16 mouse cellular contexts compared by ENCODE assay signal in the genomic region with DNA sequence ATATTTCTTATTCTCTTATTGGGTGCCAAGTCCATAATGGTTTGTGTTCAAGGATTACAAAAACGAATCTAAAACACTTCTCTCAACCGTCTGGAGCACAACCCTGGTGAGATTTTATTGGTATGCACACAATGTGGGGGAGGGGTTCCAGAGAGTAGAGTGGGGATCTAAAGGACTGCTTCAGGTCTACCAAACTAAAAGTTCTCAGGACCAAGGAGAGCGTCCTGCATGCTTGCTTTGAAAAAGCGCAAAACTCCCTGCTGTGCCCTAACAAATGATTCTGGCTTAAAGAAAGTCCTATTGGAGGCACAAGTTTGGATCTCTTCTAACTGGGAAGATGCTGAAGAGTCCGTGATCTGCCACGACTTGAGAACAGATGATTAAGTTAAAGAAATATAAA.
DNase-seq lines count a peak whose midpoint lies in the region; ATAC-seq and TF ChIP-seq lines count a peak whose summit lies in the region.
"Had no signal": no experiment of that assay in that cellular context is flagged by ENCODE, and none has a peak within 500 bp of the region (broad histone marks: within the 10 kb centered on the region; RNA-seq: fewer than 3 reads in every experiment).

No protein-coding gene starts in this region.

- no peak for TF ChIP-seq POLR2A in heart, adult 2 months (IDR thresholded peaks at IDR 0.05; ENCODE audit: insufficient read depth, low read depth, low read length)
- TF ChIP-seq POLR2A in limb, embryonic 14.5 days (IDR thresholded peaks at IDR 0.05; ENCODE audit: borderline replicate concordance, extremely low read depth, insufficient read depth, insufficient read length): no peak

- H3K27ac ChIP-seq in heart, postnatal 0 days (ENCODE audit: low read depth): no peak overlapping the region
- no peak overlapping the region for H3K27ac ChIP-seq in heart, adult 2 months
- no peak overlapping the region for H3K27ac ChIP-seq in lung, embryonic 14.5 days (ENCODE audit: low read depth)
- no peak overlapping the region for H3K27ac ChIP-seq in limb, embryonic 14.5 days (replicated peaks; ENCODE audit: low read depth, low read length)
- H3K27ac ChIP-seq: heart, embryonic 10.5 days; hindbrain, embryonic 15.5 days; limb, embryonic 15.5 days; lung, embryonic 15.5 days had no signal

- no peak overlapping the region for H3K9ac ChIP-seq in heart, postnatal 0 days (replicated peaks; ENCODE audit: low read depth, low read length)
- H3K9ac ChIP-seq in heart, adult 2 months (ENCODE audit: low read depth, low read length): no peak overlapping the region
- H3K9ac ChIP-seq in lung, embryonic 14.5 days: no peak overlapping the region
- H3K9ac ChIP-seq in limb, embryonic 14.5 days (ENCODE audit: low read depth, low read length, severe bottlenecking): no peak overlapping the region
- H3K9ac ChIP-seq: hindbrain, embryonic 15.5 days; limb, embryonic 15.5 days; lung, embryonic 15.5 days had no signal

- H3K4me3 ChIP-seq in heart, postnatal 0 days (ENCODE audit: low read depth, low read length): no peak overlapping the region
- H3K4me3 ChIP-seq in heart, adult 2 months: no peak overlapping the region
- no peak overlapping the region for H3K4me3 ChIP-seq in lung, embryonic 14.5 days (ENCODE audit: low read depth, low read length)
- H3K4me3 ChIP-seq in limb, embryonic 14.5 days (replicated peaks; ENCODE audit: low read length): no peak overlapping the region
- H3K4me3 ChIP-seq: heart, embryonic 10.5 days; hindbrain, embryonic 15.5 days; limb, embryonic 15.5 days; lung, embryonic 15.5 days had no signal

- H3K27me3 ChIP-seq in heart, postnatal 0 days (ENCODE audit: control insufficient read depth, insufficient read depth, low read length): no peaks in the 10 kb centered on the region
- H3K27me3 ChIP-seq in heart, adult 2 months (ENCODE audit: control insufficient read depth, insufficient read depth, low read length): no peaks in the 10 kb centered on the region
- H3K27me3 ChIP-seq in lung, embryonic 14.5 days (ENCODE audit: insufficient read depth, low read length): no peaks in the 10 kb centered on the region
- H3K27me3 ChIP-seq in limb, embryonic 14.5 days (ENCODE audit: control insufficient read depth, insufficient read depth, low read length): no peaks in the 10 kb centered on the region
- H3K27me3 ChIP-seq: hindbrain, embryonic 15.5 days; limb, embryonic 15.5 days; lung, embryonic 15.5 days had no signal

- intact Hi-C loops in heart, adult 2 months (cut with DNase I): no loop called here

- no peak for ATAC-seq in heart, postnatal 0 days (ENCODE audit: insufficient read depth, low read depth)
- ATAC-seq in lung, embryonic 14.5 days (ENCODE audit: insufficient read depth): peak; percentile 68; the same call in 1 of the 2 replicates
- ATAC-seq in limb, embryonic 14.5 days (ENCODE audit: low FRiP score, low read depth): peak; percentile 44; the same call in 1 of the 2 replicates
- ATAC-seq: midbrain, embryonic 16.5 days had no signal

- no peak overlapping the region for H3K4me2 ChIP-seq in heart, postnatal 0 days (ENCODE audit: low read depth, low read length)
- no peak overlapping the region for H3K4me2 ChIP-seq in lung, embryonic 14.5 days
- no peak overlapping the region for H3K4me2 ChIP-seq in limb, embryonic 14.5 days (replicated peaks; ENCODE audit: low read depth, low read length, severe bottlenecking)
- H3K4me2 ChIP-seq: hindbrain, embryonic 15.5 days; limb, embryonic 15.5 days; lung, embryonic 15.5 days had no signal

- H3K9me3 ChIP-seq in heart, postnatal 0 days (replicated peaks; ENCODE audit: control insufficient read depth, low read length): no peaks in the 10 kb centered on the region
- H3K9me3 ChIP-seq in lung, embryonic 14.5 days (ENCODE audit: low read depth, low read length): no peaks in the 10 kb centered on the region
- H3K9me3 ChIP-seq in limb, embryonic 14.5 days (ENCODE audit: control insufficient read depth, low read length): no peaks in the 10 kb centered on the region
- H3K9me3 ChIP-seq: heart, embryonic 10.5 days; hindbrain, embryonic 15.5 days; limb, embryonic 15.5 days; lung, embryonic 15.5 days had no signal

- no peaks in the 10 kb centered on the region for H3K4me1 ChIP-seq in heart, postnatal 0 days (ENCODE audit: control insufficient read depth, insufficient read depth)
- H3K4me1 ChIP-seq in heart, adult 2 months (ENCODE audit: control insufficient read depth, insufficient read depth, low read length): no peaks in the 10 kb centered on the region
- H3K4me1 ChIP-seq in lung, embryonic 14.5 days (ENCODE audit: insufficient read depth): no peaks in the 10 kb centered on the region
- no peaks in the 10 kb centered on the region for H3K4me1 ChIP-seq in limb, embryonic 14.5 days (ENCODE audit: control insufficient read depth, insufficient read depth, low read length)
- H3K4me1 ChIP-seq: heart, embryonic 10.5 days; limb, embryonic 15.5 days; lung, embryonic 15.5 days had no signal

- DNase-seq in heart, postnatal 0 days (ENCODE audit: low spot score): peak; percentile 6
- no peak for DNase-seq in heart, adult 2 months
- peak; percentile 87 for DNase-seq in lung, embryonic 14.5 days
- DNase-seq in lung, postnatal 36 days: no peak
- peak; percentile 79 for DNase-seq in embryo, embryonic 10 days (ENCODE audit: low spot score)
- DNase-seq in limb, embryonic 14.5 days (ENCODE audit: low spot score): peak; percentile 83
- no peak for DNase-seq in spleen, postnatal 4 days (ENCODE audit: low spot score in 2 of 2)
- no peak for DNase-seq in left cerebral cortex, adult 8-10 months (ENCODE audit: low spot score in 2 of 2)
- DNase-seq: cerebellum, adult 8-10 months; right cerebral cortex, postnatal 25 days; thymus, postnatal 25 days had no signal

- no peak for TF ChIP-seq EP300 in heart, postnatal 0 days (IDR thresholded peaks at IDR 0.05; ENCODE audit: low read depth)
- TF ChIP-seq EP300 in heart, adult 2 months (IDR thresholded peaks at IDR 0.05; ENCODE audit: insufficient read depth, low read depth, low read length): no peak

- no peak for TF ChIP-seq CTCF in heart, postnatal 0 days (IDR thresholded peaks at IDR 0.05; ENCODE audit: low read depth)
- TF ChIP-seq CTCF in heart, adult 2 months (IDR thresholded peaks at IDR 0.05): no peak
- TF ChIP-seq CTCF in lung, embryonic 14.5 days (IDR thresholded peaks at IDR 0.05; ENCODE audit: low read depth): no peak

- H3K36me3 ChIP-seq in heart, postnatal 0 days (replicated peaks; ENCODE audit: control insufficient read depth, insufficient read depth, low read length): no peaks in the 10 kb centered on the region
- no peaks in the 10 kb centered on the region for H3K36me3 ChIP-seq in heart, adult 2 months (ENCODE audit: control insufficient read depth, insufficient read depth, low read length)
- H3K36me3 ChIP-seq in lung, embryonic 14.5 days (ENCODE audit: insufficient read depth): no peaks in the 10 kb centered on the region
- no peaks in the 10 kb centered on the region for H3K36me3 ChIP-seq in limb, embryonic 14.5 days (ENCODE audit: control insufficient read depth, insufficient read depth, low read length)
- H3K36me3 ChIP-seq: heart, embryonic 10.5 days; hindbrain, embryonic 15.5 days; limb, embryonic 15.5 days; lung, embryonic 15.5 days had no signal

- no peaks in the 10 kb centered on the region for H3K79me2 ChIP-seq in heart, adult 2 months (replicated peaks; ENCODE audit: control insufficient read depth, insufficient read depth, low read length)

- WGBS in heart, postnatal 0 days: 4% methylated on average over 6 of the region's 6 CpGs
- WGBS in heart, adult 2 months: 4% methylated on average over 6 of the region's 6 CpGs
- WGBS in lung, embryonic 14.5 days: 4% methylated on average over 6 of the region's 6 CpGs
- 5% methylated on average over 6 of the region's 6 CpGs for WGBS in limb, embryonic 14.5 days

Comparison
In these comparisons a context has a peak if more than half of its experiments do, and no peak if none do; other contexts are left out.
1. DNase-seq: peak in heart, postnatal 0 days (single experiment), lung, embryonic 14.5 days (single experiment), embryo, embryonic 10 days (single experiment) and limb, embryonic 14.5 days (single experiment); none in heart, adult 2 months (0 of 2), lung, postnatal 36 days (single experiment), spleen, postnatal 4 days (0 of 2) and left cerebral cortex, adult 8-10 months (0 of 2).